Mouse (Mus musculus) heart, embryonic 10.5 days (tissue): Measurements from ENCODE around the gene Fbxl15. TPM values are rescaled to one million over a fixed set of nuclear protein-coding genes. Genes with fewer than 3 reads are reported as not detected.
A peak's percentile ranks its signal among the peaks of the same experiment; 100 is the strongest.

ENCODE experiments used
- DNase-seq: peaks from one replicate; pipeline ENCODE4 v3.0.0-alpha.2; 2017; ENCODE audit warnings: low spot score
- H3K27ac ChIP-seq: fragments of 300-500 bp; sonication (generic); 2 replicates; pipeline ENCODE4 v1.5.1; 2016; ENCODE audit warnings: mild to moderate bottlenecking
- H3K27me3 ChIP-seq: fragments of 300-500 bp; sonication (generic); 2 replicates; pipeline ENCODE4 v1.6.1; 2016; ENCODE audit warnings: mild to moderate bottlenecking; ENCODE audit not compliant: poor library complexity, insufficient read depth, severe bottlenecking
- H3K36me3 ChIP-seq: fragments of 300-500 bp; sonication (generic); 2 replicates; pipeline ENCODE4 v1.6.1; 2016; ENCODE audit warnings: mild to moderate bottlenecking, moderate library complexity
- H3K4me1 ChIP-seq: fragments of 300-500 bp; sonication (generic); 2 replicates; pipeline ENCODE4 v1.6.1; 2016; ENCODE audit warnings: mild to moderate bottlenecking
- H3K4me3 ChIP-seq: fragments of 300-500 bp; sonication (generic); 2 replicates; pipeline ENCODE4 v1.5.1; 2016; ENCODE audit warnings: mild to moderate bottlenecking, moderate library complexity
- H3K9me3 ChIP-seq: fragments of 300-500 bp; sonication (generic); 2 replicates; pipeline ENCODE4 v1.6.1; 2016; ENCODE audit warnings: mild to moderate bottlenecking, moderate library complexity
- whole genome bisulfite sequencing: fragments of 180-500 bp; shearing (Covaris S2); methylation state at CpG from one replicate; pipeline ENCODE4 v1.1.7; 2016; 5-methylcytosine and 5-hydroxymethylcytosine counted together
- polyA plus RNA-seq: library from polyadenylated mRNA; unstranded; fragments of >200 nt; fragmentation: Nextera tagmentation; extraction: Ambion mirVana; gene quantifications from 2 replicates; pipeline ENCODE4 v1.2.1, GENCODE M21; 2016

Fbxl15 gene
- polyA plus RNA-seq, 1 experiment from 2014 or later: 11.3 TPM

- H3K27ac ChIP-seq: 0 out of 2 replicates have a peak overlapping the region, but pooled peaks have one; percentile 88
- peak; percentile 72 for DNase-seq
- peak overlapping the region; percentile 86 for H3K4me3 ChIP-seq
- WGBS: 53% methylated on average over 18 of the region's 18 CpGs
- H3K9me3 ChIP-seq: no peaks in the 10 kb centered on the region
- peaks cover 39% of the 10 kb centered on the region for H3K4me1 ChIP-seq
- peaks cover 32% of the 10 kb centered on the region for H3K27me3 ChIP-seq
- H3K36me3 ChIP-seq: peaks cover 12% of the 10 kb centered on the region; the same call in 1 of the 2 replicates
Observed at GRCm38 (mm10) chr19:46303251-46304215, 24.5 kb upstream of the Fbxl15 start.

- Histone ChIP-seq H3K36me3 (peaks cover 12% of the 10 kb centered on the region; the same call in 1 of the 2 replicates), H3K9me3 (no peaks in the 10 kb centered on the region), H3K4me3 (peak within 1 kb of the TSS; percentile 86), H3K27ac (peak within 1 kb of the TSS; percentile 88), H3K27me3 (peaks cover 38% of the 10 kb centered on the region), H3K4me1 (peaks cover 45% of the 10 kb centered on the region)
- DNase-seq: peak; percentile 97
- WGBS: under 1% methylated on average over 39 of the region's 39 CpGs
Observed at GRCm38 (mm10) chr19:46304216-46304841, 23.7 kb upstream of the Fbxl15 start, which contains the start of gene Nfkb2. Nfkb2 (plus strand) TSS chr19:46304320.

- Histone ChIP-seq H3K27me3 (peaks cover 44% of the 10 kb centered on the region), H3K27ac (peak overlapping the region; percentile 88), H3K9me3 (no peaks in the 10 kb centered on the region), H3K4me3 (peak overlapping the region; percentile 86), H3K36me3 (peaks cover 17% of the 10 kb centered on the region), H3K4me1 (peaks cover 45% of the 10 kb centered on the region)
- no peak for DNase-seq
- under 1% methylated on average over 34 of the region's 34 CpGs for WGBS
Observed at GRCm38 (mm10) chr19:46304908-46305333, 23.1 kb upstream of the Fbxl15 start.

GRCm38 (mm10) chr19:46305432-46306267 is 22.3 kb upstream of the Fbxl15 start:
- WGBS: under 1% methylated on average over 43 of the region's 43 CpGs
- H3K4me3 ChIP-seq: peak overlapping the region; percentile 86
- H3K36me3 ChIP-seq: peaks cover 25% of the 10 kb centered on the region
- peak overlapping the region; percentile 88 for H3K27ac ChIP-seq
- DNase-seq: peak; percentile 95
- no peaks in the 10 kb centered on the region for H3K9me3 ChIP-seq
- peaks cover 51% of the 10 kb centered on the region for H3K27me3 ChIP-seq
- peaks cover 45% of the 10 kb centered on the region for H3K4me1 ChIP-seq

GRCm38 (mm10) chr19:46306268-46306610 is 21.7 kb upstream of the Fbxl15 start:
- H3K27me3 ChIP-seq: peaks cover 57% of the 10 kb centered on the region
- WGBS: 44% methylated on average over 5 of the region's 5 CpGs
- H3K36me3 ChIP-seq: peaks cover 30% of the 10 kb centered on the region
- peak; percentile 67 for DNase-seq
- H3K4me1 ChIP-seq: peaks cover 45% of the 10 kb centered on the region
- H3K27ac ChIP-seq: peak overlapping the region; percentile 88
- H3K4me3 ChIP-seq: peak overlapping the region; percentile 86
- no peaks in the 10 kb centered on the region for H3K9me3 ChIP-seq

- Histone ChIP-seq H3K4me1 (peaks cover 45% of the 10 kb centered on the region), H3K9me3 (no peaks in the 10 kb centered on the region), H3K27ac (no peak overlapping the region), H3K36me3 (peaks cover 36% of the 10 kb centered on the region), H3K4me3 (no peak overlapping the region), H3K27me3 (peaks cover 60% of the 10 kb centered on the region)
- peak; percentile 74 for DNase-seq
- 82% methylated on average over 9 of the region's 9 CpGs for WGBS
Observed at GRCm38 (mm10) chr19:46306751-46307289, 21.2 kb upstream of the Fbxl15 start.

GRCm38 (mm10) chr19:46307781-46308180 is 20.2 kb upstream of the Fbxl15 start:
- H3K4me3 ChIP-seq: no peak overlapping the region
- DNase-seq: no peak
- no peak overlapping the region for H3K27ac ChIP-seq
- peaks cover 43% of the 10 kb centered on the region for H3K36me3 ChIP-seq
- WGBS: 69% methylated on average over 16 of the region's 16 CpGs
- H3K9me3 ChIP-seq: no peaks in the 10 kb centered on the region
- H3K4me1 ChIP-seq: peaks cover 41% of the 10 kb centered on the region
- peaks cover 69% of the 10 kb centered on the region for H3K27me3 ChIP-seq

- Histone ChIP-seq H3K27ac (peak overlapping the region; percentile 62; the same call in 1 of the 2 replicates), H3K4me3 (peak overlapping the region; percentile 59), H3K4me1 (peaks cover 46% of the 10 kb centered on the region), H3K36me3 (peaks cover 46% of the 10 kb centered on the region), H3K9me3 (no peaks in the 10 kb centered on the region), H3K27me3 (peaks cover 75% of the 10 kb centered on the region)
- no peak for DNase-seq
- 52% methylated on average over 16 of the region's 16 CpGs for WGBS
Observed at GRCm38 (mm10) chr19:46308303-46308702, 19.7 kb upstream of the Fbxl15 start.

GRCm38 (mm10) chr19:46308706-46309435 is 19.1 kb upstream of the Fbxl15 start:
- peaks cover 80% of the 10 kb centered on the region for H3K27me3 ChIP-seq
- H3K4me3 ChIP-seq: peak overlapping the region; percentile 59
- DNase-seq: peak; percentile 93
- no peaks in the 10 kb centered on the region for H3K9me3 ChIP-seq
- H3K4me1 ChIP-seq: peaks cover 48% of the 10 kb centered on the region
- 1% methylated on average over 47 of the region's 47 CpGs for WGBS
- peak overlapping the region; percentile 62; the same call in 1 of the 2 replicates for H3K27ac ChIP-seq
- H3K36me3 ChIP-seq: peaks cover 47% of the 10 kb centered on the region

GRCm38 (mm10) chr19:46309651-46310305 is 18.2 kb upstream of the Fbxl15 start:
- Histone ChIP-seq H3K27ac (no peak overlapping the region), H3K27me3 (peaks cover 89% of the 10 kb centered on the region), H3K36me3 (peaks cover 47% of the 10 kb centered on the region), H3K4me1 (peaks cover 48% of the 10 kb centered on the region), H3K4me3 (no peak overlapping the region), H3K9me3 (no peaks in the 10 kb centered on the region)
- WGBS: 76% methylated on average over 21 of the region's 21 CpGs
- no peak for DNase-seq

GRCm38 (mm10) chr19:46310312-46310865 is 17.6 kb upstream of the Fbxl15 start:
- H3K9me3 ChIP-seq: no peaks in the 10 kb centered on the region
- peaks cover 47% of the 10 kb centered on the region for H3K36me3 ChIP-seq
- H3K27ac ChIP-seq: no peak overlapping the region
- DNase-seq: no peak
- H3K27me3 ChIP-seq: peaks cover 95% of the 10 kb centered on the region
- H3K4me1 ChIP-seq: peaks cover 49% of the 10 kb centered on the region
- H3K4me3 ChIP-seq: no peak overlapping the region
- WGBS: 86% methylated on average over 12 of the region's 12 CpGs
